Mouse (Mus musculus) C2C12 (cell line): ENCODE measurements around the gene Polr3g. TPM values are rescaled to one million over a fixed set of nuclear protein-coding genes. Genes with fewer than 3 reads are reported as not detected.
"Not testable (repeated sequence)": the region's sequence is repeated elsewhere in the genome, so short reads cannot be mapped to it uniquely, and the experiment has no call there.

Experiments
- H3K27me3 ChIP-seq: one replicate; pipeline ENCODE4 v1.6.1; 2011; ENCODE audit not compliant: control insufficient read depth, insufficient read depth, insufficient read length
- H3K36me3 ChIP-seq: one replicate; pipeline ENCODE4 v1.6.1; 2011; ENCODE audit not compliant: control insufficient read depth, insufficient read depth
- H3K4me3 ChIP-seq: one replicate; pipeline ENCODE4 v1.5.1; 2011; ENCODE audit warnings: mild to moderate bottlenecking, control low read depth; ENCODE audit not compliant: poor library complexity, insufficient read depth, severe bottlenecking
- H3K79me2 ChIP-seq: one replicate; pipeline ENCODE4 v1.6.1; 2011; ENCODE audit not compliant: control insufficient read depth, insufficient read depth
- H3K79me3 ChIP-seq: one replicate; pipeline ENCODE4 v1.6.1; 2011; ENCODE audit warnings: low read depth, control low read depth
- H3ac ChIP-seq: one replicate; pipeline ENCODE3; 2011; ENCODE audit warnings: low read depth; ENCODE audit not compliant: control insufficient read depth, insufficient read length
- CEBPB ChIP-seq: IDR thresholded peaks from one replicate; pipeline ENCODE4 v1.6.1; 2011; ENCODE audit warnings: low read depth, mild to moderate bottlenecking, control low read depth, moderate library complexity
- CTCF ChIP-seq: IDR thresholded peaks from one replicate; pipeline ENCODE4 v1.5.1; 2011; ENCODE audit not compliant: control insufficient read depth, insufficient read depth, insufficient read length
- FOSL1 ChIP-seq: IDR thresholded peaks from one replicate; pipeline ENCODE4 v1.8.0; 2011; ENCODE audit warnings: mild to moderate bottlenecking, low read length; ENCODE audit not compliant: poor library complexity, insufficient read depth, severe bottlenecking
- MAX ChIP-seq: IDR thresholded peaks from one replicate; pipeline ENCODE4 v1.6.1; 2011; ENCODE audit warnings: mild to moderate bottlenecking, control low read depth
- MYOD1 ChIP-seq: IDR thresholded peaks from one replicate; pipeline ENCODE4 v1.6.1; 2011; ENCODE audit warnings: low read depth; ENCODE audit not compliant: control insufficient read depth, insufficient read length
- MYOG ChIP-seq: IDR thresholded peaks from one replicate; pipeline ENCODE4 v1.6.1; 2011; ENCODE audit not compliant: control insufficient read depth, insufficient read length; ENCODE audit errors: extremely low read depth
- USF1 ChIP-seq: IDR thresholded peaks from one replicate; pipeline ENCODE4 v1.6.1; 2011; ENCODE audit warnings: low read depth, mild to moderate bottlenecking, control low read depth, moderate library complexity
- polyA plus RNA-seq: library from polyadenylated mRNA; unstranded; fragments of >200 nt; fragmentation: generic; extraction: Trizol; gene quantifications from one replicate; pipeline ENCODE4 v1.2.1, GENCODE M21; 2012; ENCODE audit warnings: missing spikeins

Polr3g gene
- polyA plus RNA-seq, 1 experiment: 17.3 TPM

- TF ChIP-seq MYOD1 (no peak), CTCF (no peak), MAX (no peak), FOSL1 (no peak), MYOG (no peak), CEBPB (no peak), USF1 (no peak)
- Histone ChIP-seq H3K79me2 (no peaks in the 10 kb centered on the region), H3K79me3 (no peaks in the 10 kb centered on the region), H3K27me3 (peaks cover 6% of the 10 kb centered on the region), H3ac (no peak overlapping the region), H3K4me3 (no peak overlapping the region), H3K36me3 (no peaks in the 10 kb centered on the region)
Observed at GRCm38 (mm10) chr13:81630566-81630965, 80.2 kb downstream of the Polr3g start.

GRCm38 (mm10) chr13:81629395-81629794, 81.4 kb downstream of the Polr3g start:
- no peaks in the 10 kb centered on the region for H3K79me2 ChIP-seq

GRCm38 (mm10) chr13:81628631-81629190, 82.1 kb downstream of the Polr3g start:
- Histone ChIP-seq H3K36me3 (no peaks in the 10 kb centered on the region), H3K79me3 (no peaks in the 10 kb centered on the region), H3K4me3 (no peak overlapping the region), H3K79me2 (no peaks in the 10 kb centered on the region), H3K27me3 (peaks cover 6% of the 10 kb centered on the region), H3ac (no peak overlapping the region)
- TF ChIP-seq MAX (no peak), USF1 (no peak)

More at GRCm38 (mm10) chr13:81629395-81629794, 81.4 kb downstream of the Polr3g start:
- Histone ChIP-seq H3K27me3 (peaks cover 6% of the 10 kb centered on the region), H3K4me3 (no peak overlapping the region), H3K36me3 (no peaks in the 10 kb centered on the region), H3ac (no peak overlapping the region), H3K79me3 (no peaks in the 10 kb centered on the region)
- TF ChIP-seq USF1 (no peak), MAX (no peak), MYOG (no peak), MYOD1 (no peak), CEBPB (no peak), FOSL1 (no peak), CTCF (no peak)

GRCm38 (mm10) chr13:81627861-81628260, 83.0 kb downstream of the Polr3g start:
- not testable (repeated sequence) for H3K4me3 ChIP-seq, H3K79me3 ChIP-seq, H3K79me2 ChIP-seq, H3K27me3 ChIP-seq, H3K36me3 ChIP-seq, H3ac ChIP-seq

Other genes starting within 250 kb of the Polr3g start
- 0.18 TPM for gene Adgrv1, start 77.9 kb downstream of the Polr3g start, polyA plus RNA-seq
- 4.9 TPM for gene Lysmd3, start 53.4 kb downstream of the Polr3g start, polyA plus RNA-seq
- gene Mblac2, start 328 bp upstream of the Polr3g start, polyA plus RNA-seq: 1.2 TPM
- gene Cetn3, start 72.1 kb upstream of the Polr3g start, polyA plus RNA-seq: 50.6 TPM